Mouse (Mus musculus): ENCODE measurements around the gene Tjap1.
A peak's percentile ranks its signal among the peaks of the same experiment; 100 is the strongest.

Gene Tjap1

DNA sequence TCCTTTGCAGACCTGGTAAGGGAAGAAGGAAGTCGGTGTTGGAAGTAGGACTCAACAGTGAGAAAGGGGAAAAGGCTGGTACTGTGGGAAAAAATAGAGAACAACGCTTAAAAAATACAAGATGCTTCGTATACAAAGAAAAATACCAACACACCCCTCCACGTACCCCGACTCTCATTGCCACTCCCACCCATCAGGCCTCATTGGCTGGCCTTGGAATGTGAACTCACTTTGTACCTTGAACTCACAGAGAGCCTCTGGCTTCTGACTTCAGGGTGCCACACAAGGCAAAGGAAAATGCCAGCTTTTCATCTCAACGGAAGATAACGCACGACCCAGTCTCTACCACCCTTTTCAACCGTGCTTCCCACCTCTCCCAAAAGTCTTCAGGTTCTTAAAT is 314 bp upstream of the Tjap1 start:
- DNase-seq (ENCODE audit: low spot score), result no peak

DNA sequence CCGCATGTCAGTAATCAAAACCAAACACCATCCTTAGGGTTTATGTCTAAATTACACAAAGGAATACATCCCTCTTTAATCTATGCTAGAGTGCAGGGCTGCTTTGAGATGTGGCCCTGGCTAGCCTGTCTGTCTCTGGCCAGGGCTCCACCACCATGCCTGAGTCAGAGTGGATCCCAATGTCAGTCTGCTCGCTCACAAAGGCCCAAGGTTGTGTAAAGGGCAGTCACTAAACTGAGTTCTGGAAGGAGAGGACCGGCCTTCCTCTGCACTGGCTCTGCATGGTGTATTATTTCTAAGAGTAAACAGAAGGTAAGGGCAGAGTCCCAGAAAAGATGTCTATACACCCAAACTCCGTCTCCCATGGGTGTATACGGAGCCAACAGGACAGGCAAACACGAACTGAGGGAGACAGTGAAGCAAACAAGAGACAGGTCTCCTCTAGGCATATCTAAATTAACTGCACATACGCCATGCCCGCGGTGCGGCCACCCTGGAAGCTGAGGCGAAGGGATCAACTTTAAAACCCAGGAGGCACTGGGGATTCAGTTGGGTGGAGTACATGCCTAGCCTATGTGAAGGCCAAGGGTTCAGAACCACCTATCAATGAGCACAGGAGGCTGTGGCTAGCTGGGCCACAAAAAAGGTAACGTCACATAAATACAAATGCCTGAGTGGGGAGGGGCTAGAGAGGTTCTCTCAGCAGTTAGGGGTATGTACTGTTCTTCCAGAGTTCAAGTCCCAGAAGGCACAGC is 4.6 kb downstream of the Tjap1 start:
- no peak for DNase-seq (ENCODE audit: low spot score)

DNA sequence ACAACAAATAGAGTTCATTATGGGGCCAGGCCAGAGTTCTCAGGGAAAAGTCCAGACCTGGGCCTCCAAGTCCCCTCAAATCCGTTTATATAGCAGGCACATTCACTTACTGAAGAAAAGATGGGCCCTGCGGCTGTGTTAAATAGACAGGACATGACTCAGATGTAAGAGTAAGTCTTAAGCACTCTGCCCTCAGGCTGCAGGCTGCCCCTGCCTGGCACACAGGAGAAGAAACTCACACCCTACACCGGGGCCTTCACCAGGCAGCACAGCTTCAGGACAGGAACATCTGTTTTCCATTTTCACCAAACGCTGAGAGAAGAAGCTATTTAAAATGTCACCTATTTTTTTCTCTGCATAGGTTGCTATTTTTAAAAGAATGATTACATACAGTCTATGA is 5.2 kb downstream of the Tjap1 start:
- DNase-seq (ENCODE audit: low spot score), result no peak

DNA sequence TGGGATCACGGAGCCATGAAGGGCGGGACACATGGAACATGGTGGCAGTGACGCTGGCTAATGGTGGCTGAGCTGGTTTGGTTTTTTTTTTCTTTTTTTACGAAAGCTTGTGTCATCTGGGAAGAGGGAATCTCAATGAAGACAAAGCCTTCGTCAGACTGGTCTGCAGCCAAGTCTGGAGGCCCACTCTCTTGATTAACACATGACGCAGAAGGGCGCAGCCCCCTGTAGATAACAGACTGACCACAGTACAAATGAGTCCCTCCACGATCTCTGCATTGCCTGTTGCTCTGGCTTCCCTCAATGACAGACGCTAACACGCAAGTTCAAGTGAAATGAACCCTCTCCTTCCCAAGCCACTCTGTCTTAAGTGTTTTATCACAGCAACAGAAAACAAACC is 7.3 kb downstream of the Tjap1 start:
- no peak for DNase-seq (ENCODE audit: low spot score)

DNA sequence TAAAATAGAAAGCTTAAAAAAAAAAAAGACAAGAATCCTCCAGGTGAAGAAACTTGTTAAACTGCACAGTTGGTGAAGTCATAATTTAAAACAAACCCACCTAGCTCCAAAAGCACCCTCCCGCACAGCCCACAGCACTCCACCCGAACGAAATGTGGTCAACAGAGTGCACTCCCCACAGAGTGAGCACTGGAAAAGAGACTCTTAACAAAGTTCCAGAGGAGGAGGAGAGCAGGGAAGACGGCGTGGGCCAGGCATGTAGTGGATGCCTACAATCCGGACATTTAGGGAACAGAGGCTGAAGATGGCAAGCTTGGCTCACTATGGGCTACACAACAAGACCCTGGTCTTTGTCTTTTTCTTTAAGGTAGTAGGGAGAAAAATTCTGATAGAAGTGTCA is 7.8 kb downstream of the Tjap1 start:
- DNase-seq (ENCODE audit: low spot score), result no peak

DNA sequence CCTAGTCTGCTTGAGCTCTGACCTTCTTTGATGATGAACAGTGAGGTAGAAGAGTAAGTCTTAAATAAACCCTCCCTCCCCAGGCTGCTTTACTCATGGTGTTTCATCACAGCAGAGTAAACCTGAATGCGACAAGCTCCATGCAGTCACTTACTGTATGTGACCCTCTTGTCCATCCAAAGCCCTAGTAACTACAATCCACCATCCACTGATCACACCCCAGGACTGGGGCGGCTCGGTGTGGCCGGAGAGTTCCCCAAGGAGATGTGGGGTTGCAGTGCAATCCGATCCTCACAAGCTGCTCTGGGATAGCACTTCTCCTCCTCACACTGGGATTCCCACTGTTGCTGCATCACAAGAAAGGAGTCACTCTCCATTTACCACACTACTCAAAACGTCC is 8.4 kb downstream of the Tjap1 start:
- DNase-seq (ENCODE audit: low spot score), result no peak

DNA sequence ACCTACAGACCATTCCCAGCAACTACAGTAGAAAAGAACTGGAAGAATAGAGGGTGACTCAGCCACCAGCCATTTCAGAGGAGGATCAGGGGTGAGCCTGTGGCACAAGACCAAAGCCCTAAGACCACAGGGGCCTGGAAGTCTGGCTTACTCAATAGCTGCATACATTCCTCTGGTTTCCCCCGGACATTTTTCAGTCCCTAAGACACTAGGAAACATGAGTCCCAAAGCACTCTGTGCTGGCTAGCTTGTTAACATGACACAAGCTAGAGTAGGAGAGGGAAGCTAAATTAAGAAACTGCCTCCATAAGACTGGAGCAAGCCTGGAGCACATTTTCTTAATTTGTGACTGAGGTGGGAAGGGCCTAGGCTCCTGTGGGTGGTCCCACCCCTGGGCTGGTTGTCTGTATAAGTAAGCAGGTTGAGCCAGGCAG is 9.0 kb downstream of the Tjap1 start:
- no peak for DNase-seq (ENCODE audit: low spot score)

DNA sequence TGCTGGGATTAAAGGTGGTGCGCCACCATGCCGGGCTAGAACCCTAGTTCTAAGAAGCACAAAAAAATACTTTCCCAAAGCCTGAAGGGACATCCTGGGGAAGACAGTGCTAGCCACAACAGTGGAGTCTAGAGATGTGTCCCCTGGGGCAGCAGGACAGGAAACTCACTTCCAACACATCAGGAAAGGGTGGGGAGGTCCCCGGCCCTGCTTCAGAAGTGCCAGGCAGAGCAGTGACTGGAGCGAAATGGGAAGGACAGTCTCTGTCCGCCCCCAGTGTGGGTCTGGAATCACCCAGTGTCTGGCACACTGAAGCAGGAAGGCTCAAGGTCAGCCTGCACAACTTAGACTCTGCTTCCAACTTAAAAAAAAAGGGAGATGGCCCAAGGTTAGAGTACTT is 10.2 kb downstream of the Tjap1 start:
- no peak for DNase-seq (ENCODE audit: low spot score)

DNA sequence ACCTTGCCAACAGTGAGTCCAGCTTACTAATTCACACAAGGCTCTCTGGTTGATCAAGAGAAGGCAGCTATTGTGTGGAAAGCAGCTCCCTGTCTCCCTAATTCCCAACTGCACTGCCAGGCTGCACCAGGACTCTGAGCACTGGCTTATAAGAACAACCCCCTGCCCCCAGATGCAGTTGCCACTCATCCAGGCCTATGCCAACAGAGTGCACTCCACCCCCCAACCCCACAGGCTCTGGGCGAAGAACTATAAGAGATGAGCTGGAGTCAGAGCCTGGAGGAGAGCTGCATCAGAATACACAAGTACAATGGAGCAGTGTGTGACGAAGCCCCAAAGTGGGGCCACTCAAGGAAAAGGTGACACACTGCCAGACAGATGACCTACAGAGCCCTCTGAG is 10.8 kb downstream of the Tjap1 start:
- no peak for DNase-seq (ENCODE audit: low spot score)

DNA sequence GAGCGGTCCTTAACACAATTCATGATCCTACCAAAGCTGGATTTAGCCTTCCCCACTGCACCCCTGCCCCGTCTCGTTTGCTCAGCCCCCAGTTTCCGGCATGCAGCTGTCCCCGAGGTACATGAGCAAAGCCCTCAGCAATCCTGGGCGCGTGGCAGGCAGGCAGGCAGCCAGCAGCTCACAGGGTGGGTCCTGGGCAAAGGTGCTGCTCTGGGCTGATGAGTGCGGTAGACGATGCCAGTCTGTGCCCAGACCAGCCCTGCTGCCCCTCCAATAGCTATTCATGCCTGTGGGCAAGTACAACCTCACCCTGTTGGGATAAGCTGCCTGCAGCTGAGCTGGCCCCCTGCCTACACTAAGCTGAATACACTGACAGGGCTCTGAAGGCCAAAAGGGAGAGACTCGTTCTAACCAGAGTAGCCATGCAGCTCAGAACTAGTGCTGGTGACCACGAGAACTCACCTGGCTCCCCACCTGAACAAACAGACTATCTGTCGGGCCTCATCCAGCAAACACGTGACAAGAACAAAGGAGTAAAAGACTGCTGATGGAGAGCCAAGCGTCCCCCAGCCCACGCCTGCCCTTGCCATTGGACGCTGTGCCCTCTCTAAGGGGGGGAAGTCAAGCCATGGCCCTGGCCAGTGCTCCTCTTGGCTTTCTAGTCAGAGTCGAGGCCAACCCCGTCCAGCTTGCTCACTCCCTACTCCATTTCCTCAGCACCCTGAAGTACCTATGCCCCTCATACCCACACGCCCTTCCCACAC is 12.9 kb downstream of the Tjap1 start:
- DNase-seq (ENCODE audit: low spot score), result no peak

DNA sequence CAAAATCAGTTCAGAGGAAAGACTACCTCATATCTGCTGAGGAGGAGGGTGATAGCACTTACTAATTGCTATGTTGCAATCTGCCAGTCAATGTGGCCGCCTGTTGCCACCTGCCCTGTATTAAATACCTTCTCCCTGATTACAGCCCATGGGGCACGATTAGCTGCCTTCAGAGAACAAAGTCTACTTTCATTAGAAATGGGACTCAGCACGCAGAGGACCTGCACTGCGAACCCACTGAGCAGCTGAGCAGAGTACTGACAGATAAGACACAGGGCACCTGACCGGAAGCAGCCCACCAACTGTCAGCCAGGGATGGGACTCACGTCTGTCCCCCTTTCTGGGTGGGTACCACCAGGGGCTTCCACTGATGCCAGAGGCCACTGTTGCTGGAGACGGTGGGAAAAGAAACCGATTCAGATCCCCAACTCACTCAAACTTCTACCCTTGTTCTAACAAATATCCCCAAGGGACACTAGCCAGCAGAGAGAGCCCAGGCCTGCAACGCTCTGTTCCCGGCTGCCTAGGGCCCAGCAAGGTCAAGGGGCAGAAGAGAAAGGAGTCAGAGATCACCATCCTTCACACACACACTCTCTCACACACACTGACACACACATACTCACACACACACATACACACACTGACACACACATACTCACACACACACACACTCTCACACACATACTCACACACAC is 14.7 kb downstream of the Tjap1 start:
- DNase-seq (ENCODE audit: low spot score), result no peak

DNA sequence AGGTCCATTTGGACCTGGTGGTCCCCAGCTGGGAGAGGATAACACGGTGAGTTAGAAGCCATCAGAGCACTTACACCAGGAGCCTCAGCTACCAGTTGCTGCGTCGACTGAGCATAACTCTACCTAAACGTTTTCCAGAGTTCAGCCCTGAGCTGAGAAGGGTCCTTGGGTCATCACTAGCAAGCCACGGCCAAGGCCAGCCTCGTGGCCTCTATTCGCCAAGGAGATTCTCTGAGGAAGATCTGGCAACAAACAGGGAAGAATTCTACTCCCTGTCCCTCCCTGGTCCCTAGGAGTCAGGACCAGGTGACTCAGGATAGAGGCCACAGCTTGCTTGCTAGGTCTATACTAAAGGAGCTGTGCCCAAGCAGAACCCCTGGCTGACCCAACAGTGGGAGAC is 15.3 kb downstream of the Tjap1 start:
- no peak for DNase-seq (ENCODE audit: low spot score)

DNA sequence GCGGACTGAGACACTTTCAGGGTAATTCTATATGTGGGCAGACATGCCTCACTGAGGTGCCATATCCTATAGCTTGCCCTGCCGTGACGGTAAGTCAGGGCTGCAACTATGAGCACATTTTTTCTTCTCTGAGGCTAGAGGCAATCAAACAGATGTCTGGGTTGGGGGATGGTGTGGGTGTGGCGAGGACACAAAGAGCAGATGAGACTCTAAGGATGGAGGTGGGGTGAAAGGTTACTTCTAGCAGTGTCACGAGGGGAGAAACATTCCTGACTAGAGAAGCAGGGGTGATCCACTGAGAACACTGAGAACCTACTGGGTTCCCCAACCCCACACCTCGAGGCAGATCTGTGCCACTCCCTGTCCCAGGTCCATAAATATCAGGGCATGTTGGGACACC is 15.8 kb downstream of the Tjap1 start:
- DNase-seq (ENCODE audit: low spot score), result no peak

DNA sequence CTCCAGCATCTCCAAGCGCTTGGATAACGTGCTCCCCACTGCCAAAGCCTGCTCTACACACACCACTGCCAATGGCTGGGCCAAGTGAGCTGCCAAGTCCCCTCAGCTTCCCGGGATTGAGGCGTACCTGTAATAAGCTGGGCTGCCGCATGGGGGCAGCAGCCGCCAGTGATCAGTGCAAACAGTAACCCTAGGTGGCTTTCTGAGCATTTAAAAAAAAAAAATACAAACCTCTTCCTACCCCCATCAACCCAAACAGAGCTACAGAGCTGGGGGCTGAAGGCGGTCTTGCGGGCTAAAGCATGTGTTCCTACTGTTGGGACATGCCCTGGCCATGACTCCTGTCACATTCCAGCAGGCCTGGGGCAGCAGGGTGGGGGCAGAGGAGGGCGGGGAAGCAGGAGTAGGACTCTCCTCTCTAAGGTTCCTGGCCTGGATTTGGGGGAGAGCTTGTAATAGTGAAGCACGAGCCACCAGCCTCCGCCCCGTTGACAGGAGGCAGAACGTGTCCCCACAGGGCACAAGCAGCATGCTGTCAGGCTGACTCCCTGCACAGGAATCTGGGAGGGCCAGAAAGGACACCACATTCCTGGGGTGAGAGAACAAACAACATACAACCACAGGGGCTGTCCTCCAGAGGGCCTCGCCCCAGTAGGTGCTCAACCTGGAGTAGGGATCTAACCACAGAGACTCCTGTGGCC is 16.8 kb downstream of the Tjap1 start:
- DNase-seq (ENCODE audit: low spot score), result peak; percentile 80

DNA sequence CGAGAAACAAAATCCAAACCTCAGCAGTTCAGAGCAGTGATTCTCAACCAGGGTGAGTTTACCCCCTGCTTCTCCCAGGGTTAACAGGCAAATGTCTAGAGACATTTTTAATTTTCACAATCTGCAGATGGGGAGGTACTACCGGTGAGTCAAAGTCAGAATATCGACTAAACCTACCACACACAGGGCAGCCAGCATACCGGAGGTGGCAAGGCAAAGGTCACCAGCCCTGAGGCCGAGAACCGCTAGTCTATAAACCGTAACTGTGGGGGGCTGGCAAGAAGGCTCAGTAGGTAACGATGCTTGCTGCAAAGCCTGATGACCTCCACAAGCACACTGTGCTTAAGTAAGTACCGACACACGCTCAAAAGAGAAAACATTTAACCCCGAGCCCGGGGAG is 17.3 kb downstream of the Tjap1 start:
- DNase-seq (ENCODE audit: low spot score), result no peak

DNA sequence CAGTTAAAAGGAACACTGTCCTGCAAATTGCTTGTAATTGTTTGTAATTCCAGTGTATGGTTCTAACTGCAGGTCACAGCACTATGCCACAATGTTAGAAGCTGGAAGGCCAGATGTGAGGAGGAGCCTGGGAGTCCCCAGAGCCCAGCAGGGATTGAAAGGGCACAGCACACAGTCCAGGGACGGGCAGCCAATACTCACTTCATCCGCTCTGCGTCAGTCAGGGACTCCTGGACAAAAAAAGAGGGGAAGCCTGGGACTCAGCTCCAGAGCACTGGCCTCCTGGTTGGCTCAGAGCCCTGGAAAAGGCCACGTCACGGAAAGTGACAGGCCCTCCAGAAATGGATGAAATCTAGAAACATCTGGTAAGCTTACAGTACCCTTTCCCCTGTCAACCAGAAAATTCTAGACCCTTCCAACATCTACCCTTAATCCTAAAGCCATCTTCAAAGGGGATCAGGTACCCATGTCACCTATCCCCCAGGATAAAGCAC is 20.6 kb downstream of the Tjap1 start:
- DNase-seq (ENCODE audit: low spot score), result no peak

DNA sequence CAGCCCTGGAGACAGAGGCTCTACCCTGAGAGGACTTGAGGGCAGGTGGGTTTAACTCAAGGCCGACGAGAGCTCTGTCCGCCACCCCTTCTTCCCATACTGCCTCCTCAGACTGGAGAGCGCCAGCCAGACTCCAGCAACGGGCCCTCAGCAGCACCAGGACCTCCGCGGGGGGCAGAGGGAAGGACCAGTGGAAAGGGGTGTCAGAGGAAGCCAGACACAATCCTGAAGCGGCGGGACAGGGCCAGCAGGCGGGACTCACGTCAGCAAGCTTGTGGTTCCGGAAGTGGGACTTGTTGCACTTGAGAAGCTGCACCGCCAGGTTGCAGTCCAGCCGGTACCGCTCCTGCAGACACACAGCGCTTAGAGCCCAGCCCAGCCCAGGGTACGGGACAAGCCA is 23.2 kb downstream of the Tjap1 start:
- DNase-seq (ENCODE audit: low spot score), result no peak

DNA sequence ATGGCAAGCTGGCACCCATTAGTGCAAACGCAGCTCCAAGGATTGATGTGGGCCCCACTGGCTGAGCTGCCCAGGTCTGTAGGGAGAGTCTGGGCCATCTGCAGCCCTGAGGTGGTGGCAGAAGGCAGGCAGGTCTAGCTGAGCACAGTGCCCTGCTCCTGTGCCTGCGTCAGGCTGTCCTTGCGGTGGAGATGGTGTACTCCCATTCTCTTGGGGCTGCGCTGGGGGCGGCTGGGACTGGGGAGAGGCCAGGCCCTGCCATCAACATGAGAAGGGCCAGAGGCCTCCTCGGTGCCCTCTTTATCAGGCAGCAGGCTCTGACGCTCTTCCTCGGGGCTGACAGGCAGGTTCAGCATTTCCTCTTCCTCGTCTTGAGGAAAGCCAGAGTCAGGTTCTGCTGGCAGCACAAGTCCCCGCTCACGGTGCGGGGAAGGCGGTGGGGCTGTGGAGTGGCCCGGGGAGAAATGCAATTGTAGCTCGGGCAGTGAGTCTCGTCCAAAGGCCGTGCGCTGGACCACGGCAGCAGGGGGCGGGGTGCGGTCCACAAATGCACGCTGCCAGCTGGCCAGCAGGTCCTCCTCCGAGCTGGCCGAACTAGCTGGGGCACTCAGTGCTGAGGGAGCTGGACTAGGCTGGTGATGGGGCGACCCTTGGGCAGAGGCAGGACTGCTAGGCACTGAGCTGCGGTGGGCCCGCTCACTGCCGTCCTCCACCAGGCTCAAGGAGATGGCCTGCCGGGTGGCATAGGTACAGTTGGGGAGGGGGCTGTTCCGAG is 24.4 kb downstream of the Tjap1 start:
- no peak for DNase-seq (ENCODE audit: low spot score)

DNA sequence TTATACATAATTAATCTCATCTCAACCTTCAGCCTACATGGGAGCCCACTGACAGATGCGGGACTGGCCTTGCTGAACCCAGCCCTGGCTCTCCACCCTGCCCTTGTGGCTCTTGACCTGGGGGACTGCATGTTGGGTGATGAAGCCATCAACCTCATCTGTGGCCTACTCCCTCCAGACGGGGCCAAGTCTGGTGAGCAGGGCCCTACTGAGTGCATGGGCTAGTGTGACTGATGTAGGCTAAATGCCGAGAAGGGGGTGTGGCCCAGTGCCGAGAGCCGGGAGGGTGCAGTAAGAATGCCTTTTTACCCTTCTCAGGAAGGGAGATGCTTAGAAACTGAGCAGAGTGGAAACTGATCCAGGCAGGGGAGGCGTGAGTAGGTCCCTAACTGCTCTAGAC is 27.7 kb downstream of the Tjap1 start:
- no peak for DNase-seq (ENCODE audit: low spot score)

DNA sequence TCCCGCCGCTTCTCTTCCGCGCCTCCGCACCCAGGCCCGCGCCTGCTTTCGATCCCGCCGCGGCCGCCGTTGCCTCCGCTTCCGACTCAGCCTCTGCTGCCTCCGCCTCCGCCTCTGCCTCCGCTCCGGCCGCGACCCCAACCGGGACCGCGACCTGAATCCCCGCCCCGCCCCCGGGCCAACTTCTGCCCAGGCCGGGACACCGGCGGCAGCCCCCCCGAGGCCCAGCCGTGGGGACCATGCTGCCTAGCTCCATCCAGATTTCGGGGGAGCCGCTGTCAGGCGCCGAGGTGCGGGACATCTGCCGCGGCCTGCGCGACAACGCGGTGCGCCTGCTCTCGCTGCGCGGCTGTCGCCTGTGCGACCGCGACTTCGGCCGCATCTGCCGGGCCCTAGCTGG is 28.7 kb downstream of the Tjap1 start:
- DNase-seq (ENCODE audit: low spot score), result no peak

DNA sequence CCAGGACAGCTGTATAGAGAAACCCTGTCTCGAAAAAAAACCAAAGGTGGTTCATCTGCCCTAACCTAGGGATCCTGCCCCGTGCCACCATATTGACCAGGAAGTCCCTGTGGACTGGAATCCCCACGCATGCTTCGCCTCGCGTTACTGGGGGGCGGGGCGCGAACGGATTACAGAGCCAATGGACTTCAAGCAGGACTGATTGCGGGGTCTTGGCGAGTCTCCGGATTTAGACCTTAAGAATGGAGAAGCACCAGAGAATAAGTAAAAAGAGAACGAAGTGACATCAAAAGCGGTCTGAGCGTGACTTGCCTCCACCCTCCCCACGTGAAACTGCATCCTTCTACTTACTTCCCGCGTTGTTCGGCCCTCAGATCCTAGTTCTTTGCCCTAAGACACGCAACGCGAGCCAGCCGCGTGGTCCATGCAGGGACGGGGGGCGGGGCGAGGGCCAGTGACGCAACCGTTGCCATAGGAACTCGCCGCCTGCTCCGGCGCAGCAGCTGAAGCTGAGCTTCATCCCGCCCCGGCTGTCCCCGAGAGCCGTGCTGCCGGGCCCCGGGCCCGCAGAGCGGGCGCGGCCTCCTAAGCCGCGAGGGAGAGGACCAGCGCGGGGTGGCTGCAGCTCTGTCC is 29.3 kb downstream of the Tjap1 start, which contains the start of gene Lrrc73:
Gene Lrrc73, plus strand, starts transcription at position 80 of the 633 bp plus-strand sequence.
- peak; percentile 85 for DNase-seq (ENCODE audit: low spot score)

Measured in ovary, postnatal 14 days (tissue).